Mouse (Mus musculus) CH12.LX (cell line): ENCODE data around the gene Slc19a2.

Source experiments
- CTCF ChIP-seq, 2 experiments: IDR thresholded peaks in 1 of 2; conservative IDR thresholded peaks in 1 of 2; 2 replicates each; pipeline ENCODE4 v1.5.1; 2011 to 2012; ENCODE audit warnings: low read depth in 2 of 2, low read length in 2 of 2, improper control_type of control experiment in 1 of 2, inconsistent platforms in 1 of 2, mild to moderate bottlenecking in 1 of 2, moderate library complexity in 1 of 2
- HCFC1 ChIP-seq: IDR thresholded peaks from 2 replicates; pipeline ENCODE4 v1.6.1; 2012; ENCODE audit warnings: low read depth, mild to moderate bottlenecking, inconsistent platforms, low read length, improper control_type of control experiment
- NELFE ChIP-seq: IDR thresholded peaks from 2 replicates; pipeline ENCODE4 v1.6.1; 2011; ENCODE audit warnings: low read depth, low read length, improper control_type of control experiment
- RAD21 ChIP-seq: IDR thresholded peaks from 2 replicates; pipeline ENCODE4 v1.6.1; 2011; ENCODE audit warnings: low read depth, mild to moderate bottlenecking, low read length, improper control_type of control experiment, moderate library complexity
- SIN3A ChIP-seq: IDR thresholded peaks from 2 replicates; pipeline ENCODE4 v1.6.1; 2012; ENCODE audit warnings: low read length, improper control_type of control experiment, inconsistent platforms
- ZNF384 ChIP-seq: IDR thresholded peaks from 2 replicates; pipeline ENCODE4 v1.6.1; 2012; ENCODE audit warnings: low read depth, low read length, improper control_type of control experiment, inconsistent platforms

GRCm38 (mm10) chr1:164199551-164199950 is 49.3 kb upstream of the Slc19a2 start:
- TF ChIP-seq ZNF384: no peak
- TF ChIP-seq SIN3A: no peak
- no peak for TF ChIP-seq RAD21
- TF ChIP-seq NELFE: no peak
- no peak for TF ChIP-seq HCFC1
- no peak for TF ChIP-seq CTCF (conservative IDR thresholded peaks at IDR 0.05 in 1 of 2, IDR thresholded peaks at IDR 0.05 in 1 of 2; ENCODE audit: low read depth in 2 of 2, low read length in 2 of 2)
